ENCODE assay signal across 8 mouse cellular contexts in genomic region chr3:90639511-90640154, GRCm38 (mm10). TPM values are rescaled to one million over a fixed set of nuclear protein-coding genes. Genes with fewer than 3 reads are reported as not detected.
A peak's percentile ranks its signal among the peaks of the same experiment; 100 is the strongest.
DNase-seq lines count a peak whose midpoint lies in the region; ATAC-seq and TF ChIP-seq lines count a peak whose summit lies in the region.

No protein-coding gene starts in this region.

- no peaks in the 10 kb centered on the region for H3K36me3 ChIP-seq in hindbrain, postnatal 0 days (ENCODE audit: insufficient read depth, low read length)
- no peaks in the 10 kb centered on the region for H3K36me3 ChIP-seq in hindbrain, embryonic 14.5 days (replicated peaks; ENCODE audit: control insufficient read depth, insufficient read depth)
- no peaks in the 10 kb centered on the region for H3K36me3 ChIP-seq in liver, embryonic 14.5 days (replicated peaks; ENCODE audit: control insufficient read depth, insufficient read depth, low read depth)

- H3K9ac ChIP-seq in hindbrain, postnatal 0 days (replicated peaks; ENCODE audit: low read length): no peak overlapping the region
- no peak overlapping the region for H3K9ac ChIP-seq in hindbrain, embryonic 14.5 days
- no peak overlapping the region for H3K9ac ChIP-seq in liver, embryonic 14.5 days (replicated peaks)

- WGBS in hindbrain, postnatal 0 days: 60% methylated on average over 7 of the region's 7 CpGs
- WGBS in hindbrain, embryonic 14.5 days: 54% methylated on average over 7 of the region's 7 CpGs
- WGBS in liver, embryonic 14.5 days (ENCODE audit: insufficient replicate concordance): 29% methylated on average over 7 of the region's 7 CpGs

- intact Hi-C loops in gastrocnemius, postnatal 14 days (cut with DNase I; ENCODE audit: low total_unique reads): no loop called here

- no peaks in the 10 kb centered on the region for H3K9me3 ChIP-seq in hindbrain, postnatal 0 days (ENCODE audit: low read length)
- no peaks in the 10 kb centered on the region for H3K9me3 ChIP-seq in hindbrain, embryonic 14.5 days (ENCODE audit: control insufficient read depth, low read length)
- H3K9me3 ChIP-seq in liver, embryonic 14.5 days (ENCODE audit: control insufficient read depth, low read length): no peaks in the 10 kb centered on the region

- no peak overlapping the region for H3K4me2 ChIP-seq in hindbrain, postnatal 0 days (ENCODE audit: low read depth, low read length)
- H3K4me2 ChIP-seq in hindbrain, embryonic 14.5 days (replicated peaks): no peak overlapping the region
- H3K4me2 ChIP-seq in liver, embryonic 14.5 days (ENCODE audit: low read depth): no peak overlapping the region

- peak; percentile 63 for TF ChIP-seq CTCF in hindbrain, postnatal 0 days (IDR thresholded peaks at IDR 0.05; ENCODE audit: low read depth)
- TF ChIP-seq CTCF in liver, embryonic 14.5 days (IDR thresholded peaks at IDR 0.05; ENCODE audit: low read depth): peak; percentile 89

- ATAC-seq in hindbrain, postnatal 0 days: no peak
- no peak for ATAC-seq in hindbrain, embryonic 14.5 days (ENCODE audit: low FRiP score)
- ATAC-seq in CD4-positive, CD25-positive, alpha-beta regulatory T cell, adult 4 months: peak; percentile 67
- no peak for ATAC-seq in liver, embryonic 14.5 days (ENCODE audit: insufficient read depth)

- H3K27ac ChIP-seq in hindbrain, postnatal 0 days: no peak overlapping the region
- no peak overlapping the region for H3K27ac ChIP-seq in hindbrain, embryonic 14.5 days
- no peak overlapping the region for H3K27ac ChIP-seq in liver, embryonic 14.5 days

- H3K27me3 ChIP-seq in hindbrain, postnatal 0 days (ENCODE audit: insufficient read depth, low read length): no peaks in the 10 kb centered on the region
- H3K27me3 ChIP-seq in hindbrain, embryonic 14.5 days (ENCODE audit: control insufficient read depth, insufficient read depth, low read length): no peaks in the 10 kb centered on the region
- H3K27me3 ChIP-seq in liver, embryonic 14.5 days (ENCODE audit: control insufficient read depth, insufficient read depth, low read length): no peaks in the 10 kb centered on the region

- no peak for TF ChIP-seq EP300 in liver, embryonic 14.5 days (IDR thresholded peaks at IDR 0.05; ENCODE audit: low read depth)

- H3K4me1 ChIP-seq in hindbrain, postnatal 0 days (ENCODE audit: insufficient read depth, low read length): no peaks in the 10 kb centered on the region
- no peaks in the 10 kb centered on the region for H3K4me1 ChIP-seq in hindbrain, embryonic 14.5 days (replicated peaks; ENCODE audit: control insufficient read depth, insufficient read depth, low read length)
- H3K4me1 ChIP-seq in liver, embryonic 14.5 days (replicated peaks; ENCODE audit: control insufficient read depth in 2 of 2, insufficient read depth in 2 of 2, low read length in 1 of 2): no peaks in the 10 kb centered on the region

- H3K4me3 ChIP-seq in hindbrain, postnatal 0 days (ENCODE audit: low read length): no peak overlapping the region
- no peak overlapping the region for H3K4me3 ChIP-seq in hindbrain, embryonic 14.5 days (replicated peaks; ENCODE audit: low read length)
- no peak overlapping the region for H3K4me3 ChIP-seq in liver, embryonic 14.5 days (ENCODE audit: insufficient read depth in 1 of 2, low read depth in 2 of 2, low read length in 2 of 2)

- DNase-seq in hindbrain, postnatal 0 days (ENCODE audit: low spot score): no peak
- no peak for DNase-seq in hindbrain, embryonic 14.5 days (ENCODE audit: low spot score)
- peak; percentile 28 for DNase-seq in adrenal gland, postnatal 14 days
- no peak for DNase-seq in liver, embryonic 14.5 days (ENCODE audit: low read depth in 3 of 3, low spot score in 3 of 3)
- DNase-seq in thymus, adult 18-20 months: peak; percentile 30 to 32
- DNase-seq in layer of hippocampus, adult 9-10 months (ENCODE audit: low spot score): no peak
- no peak for DNase-seq in gastrocnemius, postnatal 14 days

RNA-seq across cellular contexts. Expression of gene S100a7a, which starts 14.2 kb away (rescaled TPM):
- not detected in 2 replicates for total RNA-seq in hindbrain, postnatal 0 days (2014; rRNA removed)
- polyA plus RNA-seq in hindbrain, postnatal 0 days (2015; fragmentation: Nextera tagmentation; extraction: Ambion mirVana): not detected in 2 replicates
- polyA plus RNA-seq in hindbrain, embryonic 14.5 days (2014; fragmentation: Nextera tagmentation; extraction: Ambion mirVana): not detected in 2 replicates
- not detected for polyA plus RNA-seq in CD4-positive, CD25-positive, alpha-beta regulatory T cell, adult 4 months (2017; shearing (Covaris generic))
- total RNA-seq in adrenal gland, postnatal 14 days (2021): not detected in 2 replicates
- not detected in 2 replicates for polyA plus RNA-seq in liver, embryonic 14.5 days (2012; rRNA removed)
- not detected in 2 replicates for polyA plus RNA-seq in liver, embryonic 14.5 days (2014; fragmentation: Nextera tagmentation; extraction: Ambion mirVana)
- under 1 TPM in 1 of 2 experiments, not detected in 1; 0.16 TPM for total RNA-seq in gastrocnemius, postnatal 14 days (2021)

RNA-seq across cellular contexts. Expression of gene S100a6, which starts 27.0 kb away (rescaled TPM):
- 4.4 and 12.9 TPM in 2 replicates for total RNA-seq in hindbrain, postnatal 0 days (2014; rRNA removed)
- 53.8 and 59.0 TPM in 2 replicates for polyA plus RNA-seq in hindbrain, postnatal 0 days (2015; fragmentation: Nextera tagmentation; extraction: Ambion mirVana)
- polyA plus RNA-seq in hindbrain, embryonic 14.5 days (2014; fragmentation: Nextera tagmentation; extraction: Ambion mirVana): 35.0 and 46.9 TPM in 2 replicates
- polyA plus RNA-seq in CD4-positive, CD25-positive, alpha-beta regulatory T cell, adult 4 months (2017; shearing (Covaris generic)): 100 to 1,000 TPM; 291 to 360 TPM
- 54.3 and 59.5 TPM in 2 replicates for total RNA-seq in adrenal gland, postnatal 14 days (2021)
- polyA plus RNA-seq in liver, embryonic 14.5 days (2012; rRNA removed): 3.4 and 5.4 TPM in 2 replicates
- polyA plus RNA-seq in liver, embryonic 14.5 days (2014; fragmentation: Nextera tagmentation; extraction: Ambion mirVana): 7.2 and 13.6 TPM in 2 replicates
- total RNA-seq in gastrocnemius, postnatal 14 days (2021): 10 to 100 TPM; 69.9 to 95.9 TPM

RNA-seq across cellular contexts. Expression of gene S100a8, which starts 29.1 kb away (rescaled TPM):
- total RNA-seq in hindbrain, postnatal 0 days (2014; rRNA removed): 1.0 TPM in 1 of 2 replicates, not detected in the other
- polyA plus RNA-seq in hindbrain, postnatal 0 days (2015; fragmentation: Nextera tagmentation; extraction: Ambion mirVana): 6.3 and 6.7 TPM in 2 replicates
- polyA plus RNA-seq in hindbrain, embryonic 14.5 days (2014; fragmentation: Nextera tagmentation; extraction: Ambion mirVana): 7.9 and 10.6 TPM in 2 replicates
- not detected for polyA plus RNA-seq in CD4-positive, CD25-positive, alpha-beta regulatory T cell, adult 4 months (2017; shearing (Covaris generic))
- total RNA-seq in adrenal gland, postnatal 14 days (2021): 11.8 and 25.3 TPM in 2 replicates
- 203 and 418 TPM in 2 replicates for polyA plus RNA-seq in liver, embryonic 14.5 days (2012; rRNA removed)
- polyA plus RNA-seq in liver, embryonic 14.5 days (2014; fragmentation: Nextera tagmentation; extraction: Ambion mirVana): 838 and 1,223 TPM in 2 replicates
- under 1 TPM in 1 of 2 experiments, not detected in 1; 0.71 TPM for total RNA-seq in gastrocnemius, postnatal 14 days (2021)

RNA-seq across cellular contexts. Expression of gene S100a5, which starts 31.3 kb away (rescaled TPM):
- not detected in 2 replicates for total RNA-seq in hindbrain, postnatal 0 days (2014; rRNA removed)
- polyA plus RNA-seq in hindbrain, postnatal 0 days (2015; fragmentation: Nextera tagmentation; extraction: Ambion mirVana): not detected in 2 replicates
- polyA plus RNA-seq in hindbrain, embryonic 14.5 days (2014; fragmentation: Nextera tagmentation; extraction: Ambion mirVana): not detected in 2 replicates
- polyA plus RNA-seq in CD4-positive, CD25-positive, alpha-beta regulatory T cell, adult 4 months (2017; shearing (Covaris generic)): not detected
- not detected in 2 replicates for total RNA-seq in adrenal gland, postnatal 14 days (2021)
- not detected in 2 replicates for polyA plus RNA-seq in liver, embryonic 14.5 days (2012; rRNA removed)
- polyA plus RNA-seq in liver, embryonic 14.5 days (2014; fragmentation: Nextera tagmentation; extraction: Ambion mirVana): not detected in 2 replicates
- total RNA-seq in gastrocnemius, postnatal 14 days (2021): not detected

RNA-seq across cellular contexts. Expression of gene S100a4, which starts 36.1 kb away (rescaled TPM):
- 3.0 TPM in 1 of 2 replicates, not detected in the other for total RNA-seq in hindbrain, postnatal 0 days (2014; rRNA removed)
- 2.3 and 3.1 TPM in 2 replicates for polyA plus RNA-seq in hindbrain, postnatal 0 days (2015; fragmentation: Nextera tagmentation; extraction: Ambion mirVana)
- 1.2 and 1.6 TPM in 2 replicates for polyA plus RNA-seq in hindbrain, embryonic 14.5 days (2014; fragmentation: Nextera tagmentation; extraction: Ambion mirVana)
- 100 to 1,000 TPM in 1 of 2 experiments, 10 to 100 TPM in 1; 74.9 to 104 TPM for polyA plus RNA-seq in CD4-positive, CD25-positive, alpha-beta regulatory T cell, adult 4 months (2017; shearing (Covaris generic))
- total RNA-seq in adrenal gland, postnatal 14 days (2021): 9.6 and 18.7 TPM in 2 replicates
- 1.0 and 2.0 TPM in 2 replicates for polyA plus RNA-seq in liver, embryonic 14.5 days (2012; rRNA removed)
- 0.73 and 1.0 TPM in 2 replicates for polyA plus RNA-seq in liver, embryonic 14.5 days (2014; fragmentation: Nextera tagmentation; extraction: Ambion mirVana)
- total RNA-seq in gastrocnemius, postnatal 14 days (2021): 10 to 100 TPM; 11.1 to 16.5 TPM

Comparison
In these comparisons a context has a peak if more than half of its experiments do, and no peak if none do; other contexts are left out.
1. DNase-seq: peak in adrenal gland, postnatal 14 days (single experiment) and thymus, adult 18-20 months (2 of 2); none in hindbrain, postnatal 0 days (single experiment), hindbrain, embryonic 14.5 days (single experiment), liver, embryonic 14.5 days (0 of 3), layer of hippocampus, adult 9-10 months (single experiment) and gastrocnemius, postnatal 14 days (single experiment).
2. RNA of gene S100a8, which starts 29.1 kb away (polyA plus RNA-seq): 203 to 1,223 TPM in liver, embryonic 14.5 days; 7.9 to 10.6 TPM in hindbrain, embryonic 14.5 days, 6.3 to 6.7 TPM in hindbrain, postnatal 0 days and not detected in CD4-positive, CD25-positive, alpha-beta regulatory T cell, adult 4 months; every median in the first group is over 10 times any median in the second.